Mouse (Mus musculus) cerebellum, adult 11 months (tissue): ENCODE results near the gene Nol11.
"Not testable (repeated sequence)": the region's sequence is repeated elsewhere in the genome, so short reads cannot be mapped to it uniquely, and the experiment has no call there.

Experiments used
- DNase-seq: peaks from one replicate; pipeline ENCODE4 v3.0.0; 2022

Nol11 gene

GRCm38 (mm10) chr11:107154431-107154830, 34.8 kb downstream of the Nol11 start:
- no peak for DNase-seq

- no peak for DNase-seq
Observed at GRCm38 (mm10) chr11:107153645-107154044, 35.5 kb downstream of the Nol11 start.

- no peak for DNase-seq
Observed at GRCm38 (mm10) chr11:107151809-107152208, 37.4 kb downstream of the Nol11 start.

GRCm38 (mm10) chr11:107143956-107144355, 45.2 kb downstream of the Nol11 start:
- not testable (repeated sequence) for DNase-seq

GRCm38 (mm10) chr11:107142382-107142781, 46.8 kb downstream of the Nol11 start:
- DNase-seq: no peak

GRCm38 (mm10) chr11:107140756-107141155, 48.4 kb downstream of the Nol11 start:
- no peak for DNase-seq

GRCm38 (mm10) chr11:107138633-107139032, 50.5 kb downstream of the Nol11 start:
- no peak for DNase-seq

GRCm38 (mm10) chr11:107137593-107137992, 51.6 kb downstream of the Nol11 start:
- no peak for DNase-seq

GRCm38 (mm10) chr11:107136458-107136857, 52.7 kb downstream of the Nol11 start:
- DNase-seq: not testable (repeated sequence)

GRCm38 (mm10) chr11:107135741-107136140, 53.4 kb downstream of the Nol11 start:
- DNase-seq: no peak

- no peak for DNase-seq
Observed at GRCm38 (mm10) chr11:107132426-107132825, 56.8 kb downstream of the Nol11 start.

- peak; percentile 91 for DNase-seq
Observed at GRCm38 (mm10) chr11:107131749-107132421, 57.3 kb downstream of the Nol11 start, which contains the start of gene Bptf. Bptf (minus strand) TSS chr11:107132127.

- peak; percentile 62 for DNase-seq
Observed at GRCm38 (mm10) chr11:107130879-107131748, 58.1 kb downstream of the Nol11 start.

GRCm38 (mm10) chr11:107130221-107130788, 58.9 kb downstream of the Nol11 start:
- no peak for DNase-seq

- no peak for DNase-seq
Observed at GRCm38 (mm10) chr11:107129641-107130040, 59.5 kb downstream of the Nol11 start.

GRCm38 (mm10) chr11:107126716-107127115, 62.5 kb downstream of the Nol11 start:
- not testable (repeated sequence) for DNase-seq

- no peak for DNase-seq
Observed at GRCm38 (mm10) chr11:107125011-107125410, 64.2 kb downstream of the Nol11 start.

- peak; percentile 38 for DNase-seq
Observed at GRCm38 (mm10) chr11:107124327-107124731, 64.9 kb downstream of the Nol11 start.

- no peak for DNase-seq
Observed at GRCm38 (mm10) chr11:107117789-107118188, 71.4 kb downstream of the Nol11 start.
